Mouse (Mus musculus) liver, postnatal 0 days (tissue): ENCODE results near the gene Nhp2. TPM values are rescaled to one million over a fixed set of nuclear protein-coding genes. Genes with fewer than 3 reads are reported as not detected.
A peak's percentile ranks its signal among the peaks of the same experiment; 100 is the strongest.

Source experiments
- ATAC-seq: fragments of 200-750 bp; cut with Nextera tagmentation; 2 replicates; pipeline ENCODE4 v1.8.0; 2017; ENCODE audit warnings: mild to moderate bottlenecking, moderate library complexity
- DNase-seq: peaks from one replicate; pipeline ENCODE4 v3.0.0-alpha.2; 2016
- H3K27ac ChIP-seq: fragments of 300-500 bp; sonication (generic); 2 replicates; pipeline ENCODE4 v1.5.1; 2014; ENCODE audit warnings: antibody characterized with exemption, moderate library complexity, mild to moderate bottlenecking, low read depth
- H3K27me3 ChIP-seq: fragments of 300-500 bp; sonication (generic); 2 replicates; pipeline ENCODE4 v1.6.1; 2014; ENCODE audit warnings: low read length, control low read depth, mixed read lengths; ENCODE audit not compliant: insufficient read depth
- H3K36me3 ChIP-seq: fragments of 300-500 bp; sonication (generic); replicated peaks from 2 replicates; pipeline ENCODE4 v1.6.1; 2014; ENCODE audit warnings: mild to moderate bottlenecking, control low read depth, low read length, moderate library complexity, mixed read lengths; ENCODE audit not compliant: insufficient read depth
- H3K4me1 ChIP-seq: fragments of 300-500 bp; sonication (generic); 2 replicates; pipeline ENCODE4 v1.6.1; 2014; ENCODE audit warnings: antibody characterized with exemption, mild to moderate bottlenecking, control low read depth; ENCODE audit not compliant: insufficient read depth
- H3K4me2 ChIP-seq: fragments of 300-500 bp; sonication (generic); 2 replicates; pipeline ENCODE4 v1.6.1; 2014; ENCODE audit warnings: low read depth, mild to moderate bottlenecking, low read length, moderate library complexity, mixed read lengths
- H3K4me3 ChIP-seq: fragments of 300-500 bp; sonication (generic); 2 replicates; pipeline ENCODE4 v1.5.1; 2014; ENCODE audit warnings: low read depth, low read length
- H3K9ac ChIP-seq: fragments of 300-500 bp; sonication (generic); replicated peaks from 2 replicates; pipeline ENCODE4 v1.6.1; 2014; ENCODE audit warnings: mild to moderate bottlenecking, moderate library complexity
- H3K9me3 ChIP-seq: fragments of 300-500 bp; sonication (generic); 2 replicates; pipeline ENCODE4 v1.6.1; 2016; ENCODE audit warnings: mild to moderate bottlenecking, control low read depth, low read length, mixed read lengths
- CTCF ChIP-seq: sonication (generic); IDR thresholded peaks from 2 replicates; pipeline ENCODE4 v1.5.1; 2016; ENCODE audit warnings: antibody characterized with exemption, low read depth
- EP300 ChIP-seq: IDR thresholded peaks from 2 replicates; pipeline ENCODE4 v1.6.1; 2016; ENCODE audit warnings: antibody characterized with exemption, low read depth, mild to moderate bottlenecking
- WGBS: fragments of 180-500 bp; shearing (Covaris S2); extraction: QIAGEN DNeasy Blood & Tissue Kit; methylation state at CpG from one replicate; pipeline ENCODE4 v1.1.7; 2014; ENCODE audit not compliant: insufficient replicate concordance; 5-methylcytosine and 5-hydroxymethylcytosine counted together
- polyA plus RNA-seq: library from polyadenylated mRNA; unstranded; fragments of >200 nt; fragmentation: Nextera tagmentation; extraction: Ambion mirVana; gene quantifications from 2 replicates; pipeline ENCODE4 v1.2.1, GENCODE M21; 2015

Gene Nhp2
- polyA plus RNA-seq, 1 experiment from 2014 or later, result 76.2 TPM

DNA sequence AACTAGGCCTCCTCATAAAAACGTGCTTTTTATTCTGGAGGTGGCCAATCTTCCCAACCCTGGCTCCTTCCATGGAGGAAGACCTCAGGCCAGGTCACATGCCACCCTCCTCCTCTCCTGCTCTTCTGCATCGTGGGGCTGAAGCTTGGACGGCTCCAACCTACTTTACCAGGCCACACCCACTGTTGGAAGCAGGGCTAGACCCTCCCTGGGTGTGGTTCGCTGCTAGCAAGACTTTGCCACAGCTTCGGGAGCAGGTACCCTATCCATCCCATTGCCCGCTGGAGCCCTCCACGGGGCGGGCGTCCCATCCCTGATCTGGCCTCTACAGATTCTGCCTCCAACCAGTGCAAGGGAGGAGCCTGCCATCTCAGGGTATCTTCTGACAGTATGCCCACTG, 23.7 kb downstream of the Nhp2 start:
- WGBS, result 61% methylated on average over 9 of the region's 9 CpGs
- H3K9ac ChIP-seq, result no peak overlapping the region
- peak overlapping the region; percentile 78 for H3K27ac ChIP-seq
- no peak overlapping the region for H3K4me3 ChIP-seq
- ATAC-seq, result no peak
- H3K36me3 ChIP-seq, result peaks cover 4% of the 10 kb centered on the region; the same call in 1 of the 2 replicates
- H3K9me3 ChIP-seq, result no peaks in the 10 kb centered on the region
- peaks cover 5% of the 10 kb centered on the region; the same call in 1 of the 2 replicates for H3K4me1 ChIP-seq
- H3K4me2 ChIP-seq, result peak overlapping the region; percentile 43; the same call in 1 of the 2 replicates
- TF ChIP-seq CTCF (no peak), EP300 (no peak)
- no peaks in the 10 kb centered on the region for H3K27me3 ChIP-seq
- no peak for DNase-seq

DNA sequence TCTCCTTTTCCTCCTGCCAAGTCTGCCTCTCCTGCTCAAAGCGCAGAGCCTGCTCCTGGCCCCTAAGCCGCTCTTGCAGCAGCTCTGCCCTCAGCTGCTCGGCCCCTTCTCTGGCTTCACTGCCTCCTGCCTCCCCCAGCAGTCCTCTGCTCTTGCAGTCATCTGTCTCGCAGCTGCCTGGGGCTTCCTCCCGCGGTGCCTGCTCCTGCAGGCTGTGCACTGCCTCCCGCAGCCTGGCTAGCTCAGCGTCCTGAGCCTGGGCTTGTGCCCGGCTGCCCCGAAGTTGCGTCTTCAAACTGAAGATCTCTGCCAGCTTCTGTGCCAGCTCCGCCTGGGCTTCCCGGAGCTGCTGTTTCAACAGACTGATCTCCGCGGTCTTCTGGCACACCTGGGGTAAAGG, 24.2 kb downstream of the Nhp2 start:
- 49% methylated on average over 15 of the region's 15 CpGs for WGBS
- H3K9me3 ChIP-seq, result no peaks in the 10 kb centered on the region
- no peak overlapping the region for H3K4me3 ChIP-seq
- H3K27ac ChIP-seq, result peak overlapping the region; percentile 78
- H3K9ac ChIP-seq, result peak overlapping the region; percentile 18; the same call in 1 of the 2 replicates
- no peaks in the 10 kb centered on the region for H3K27me3 ChIP-seq
- peaks cover 4% of the 10 kb centered on the region; the same call in 1 of the 2 replicates for H3K36me3 ChIP-seq
- no peak for TF ChIP-seq CTCF
- no peak for TF ChIP-seq EP300
- H3K4me1 ChIP-seq, result peaks cover 5% of the 10 kb centered on the region; the same call in 1 of the 2 replicates
- ATAC-seq (peak; percentile 27), DNase-seq (no peak)
- H3K4me2 ChIP-seq, result peak overlapping the region; percentile 43; the same call in 1 of the 2 replicates

DNA sequence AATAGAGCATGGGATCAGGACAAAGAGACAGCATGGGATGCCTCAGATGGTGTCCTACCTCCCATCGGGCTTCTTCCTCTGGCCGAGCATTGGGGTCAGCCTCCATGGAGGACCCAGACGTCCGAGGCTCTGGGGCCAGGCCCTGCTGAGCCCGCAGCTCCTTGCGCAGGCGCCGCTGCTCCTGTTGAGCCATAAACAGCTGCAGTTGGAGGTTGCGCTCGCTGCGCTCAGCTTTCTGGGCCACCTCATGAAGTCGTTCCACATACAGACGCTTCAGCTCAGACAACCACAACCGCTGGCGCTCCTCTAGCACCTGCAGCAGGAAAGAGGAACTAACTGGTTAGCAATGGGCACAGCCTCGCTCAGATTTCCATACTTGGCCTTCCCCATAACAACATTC, 24.7 kb downstream of the Nhp2 start:
- TF ChIP-seq CTCF, result no peak
- no peak for TF ChIP-seq EP300
- Histone ChIP-seq H3K27ac (peak overlapping the region; percentile 78), H3K4me2 (peak overlapping the region; percentile 43; the same call in 1 of the 2 replicates), H3K9me3 (no peaks in the 10 kb centered on the region), H3K4me1 (peaks cover 9% of the 10 kb centered on the region), H3K9ac (0 out of 2 replicates have a peak overlapping the region, but pooled peaks have one; percentile 18), H3K4me3 (no peak overlapping the region), H3K27me3 (peaks cover 3% of the 10 kb centered on the region), H3K36me3 (peaks cover 4% of the 10 kb centered on the region; the same call in 1 of the 2 replicates)
- WGBS, result 36% methylated on average over 16 of the region's 16 CpGs
- DNase-seq (peak; percentile 66), ATAC-seq (peak; percentile 59)

DNA sequence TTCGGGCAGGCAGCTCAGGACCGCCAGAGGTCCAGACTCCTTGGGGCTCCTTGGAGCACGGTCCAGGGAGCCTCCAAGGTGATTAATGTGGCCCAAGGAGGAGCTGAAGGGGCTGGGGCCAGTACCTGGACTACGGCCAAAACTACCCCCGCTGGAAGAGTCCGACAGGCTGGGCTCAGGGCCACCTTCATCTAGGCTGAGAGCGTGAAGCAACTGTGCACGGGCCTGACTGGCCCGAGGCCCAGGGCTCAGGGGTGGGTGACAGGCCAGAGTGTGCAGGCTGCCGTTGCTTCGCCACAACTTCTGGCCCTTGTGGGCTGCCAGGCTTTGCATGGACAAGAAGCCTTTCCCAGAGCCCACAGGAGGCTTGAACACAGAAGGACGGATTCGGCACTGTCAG, 25.8 kb downstream of the Nhp2 start:
- no peaks in the 10 kb centered on the region for H3K9me3 ChIP-seq
- peaks cover 4% of the 10 kb centered on the region; the same call in 1 of the 2 replicates for H3K36me3 ChIP-seq
- peaks cover 11% of the 10 kb centered on the region for H3K27me3 ChIP-seq
- H3K4me2 ChIP-seq, result no peak overlapping the region
- peaks cover 20% of the 10 kb centered on the region for H3K4me1 ChIP-seq
- no peak overlapping the region for H3K4me3 ChIP-seq
- H3K27ac ChIP-seq, result peak overlapping the region; percentile 70
- WGBS, result 85% methylated on average over 13 of the region's 13 CpGs
- DNase-seq (no peak), ATAC-seq (no peak)
- TF ChIP-seq EP300 (no peak), CTCF (no peak)
- H3K9ac ChIP-seq, result no peak overlapping the region

DNA sequence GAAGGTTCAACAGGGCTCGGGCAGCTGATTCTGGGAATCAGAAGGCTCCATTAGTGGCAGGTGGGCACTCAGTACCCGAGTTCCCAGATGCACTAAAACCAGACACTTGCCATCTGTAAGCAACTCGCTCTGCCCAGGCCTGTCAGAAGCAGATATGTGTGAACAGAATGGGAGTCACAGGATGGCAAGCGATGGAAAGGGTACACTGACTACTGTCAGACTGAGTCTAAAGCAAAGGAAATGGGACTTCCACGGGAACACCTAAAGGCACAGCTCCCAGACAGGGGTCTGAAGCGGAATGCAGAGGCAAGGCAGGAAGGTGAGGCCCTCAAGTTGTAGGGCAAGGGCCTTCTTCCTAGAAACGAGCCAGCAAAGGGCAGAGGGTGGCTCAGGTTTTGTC, 26.7 kb downstream of the Nhp2 start:
- Histone ChIP-seq H3K36me3 (peaks cover 4% of the 10 kb centered on the region; the same call in 1 of the 2 replicates), H3K9ac (no peak overlapping the region), H3K4me2 (no peak overlapping the region), H3K27ac (peak overlapping the region; percentile 79; the same call in 1 of the 2 replicates), H3K4me1 (peaks cover 22% of the 10 kb centered on the region), H3K9me3 (no peaks in the 10 kb centered on the region), H3K27me3 (peaks cover 11% of the 10 kb centered on the region), H3K4me3 (no peak overlapping the region)
- 68% methylated on average over 7 of the region's 7 CpGs for WGBS
- DNase-seq (no peak), ATAC-seq (no peak)
- no peak for TF ChIP-seq EP300

DNA sequence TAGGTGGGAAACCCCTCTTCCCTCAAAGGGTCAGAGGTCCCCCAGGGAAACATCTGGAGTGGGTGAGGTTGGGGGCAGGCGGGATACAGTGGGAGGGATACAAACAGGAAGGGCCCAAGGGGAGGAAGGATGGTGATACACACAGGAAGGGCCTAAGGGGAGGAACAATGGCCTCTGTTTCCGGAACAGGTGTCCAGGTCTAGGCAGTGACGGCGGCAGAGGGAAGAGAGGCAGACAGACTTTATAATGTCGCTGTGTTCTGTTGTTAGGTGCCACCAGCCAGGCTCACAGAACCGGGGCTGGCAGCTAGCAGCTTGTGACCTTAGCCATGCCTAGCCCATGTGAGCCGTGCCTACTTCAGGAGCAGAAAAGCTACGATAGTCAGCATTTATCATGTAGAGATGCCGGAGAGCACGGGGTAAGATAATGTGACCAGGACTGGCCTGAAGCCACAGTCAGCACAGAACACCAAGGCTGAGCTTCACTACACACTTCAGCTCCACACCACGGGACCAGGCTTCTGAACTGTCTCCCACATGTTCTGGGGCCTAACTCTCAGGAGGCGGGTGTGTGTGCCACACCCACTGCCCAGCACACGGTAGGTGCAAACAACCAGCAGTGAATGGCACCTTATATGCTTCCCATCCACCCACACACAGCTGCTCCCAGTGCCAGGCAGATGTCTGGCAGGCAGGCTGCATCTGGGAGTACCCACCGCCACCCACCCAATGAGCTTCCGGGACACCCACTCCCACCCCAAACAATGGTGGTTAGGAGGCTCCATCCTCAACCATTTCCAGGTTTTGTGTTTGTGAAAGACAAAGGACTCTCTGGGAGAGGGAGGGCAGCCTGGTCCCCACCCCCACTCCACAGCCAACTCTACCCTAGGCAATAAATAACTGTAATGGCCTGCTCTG, 27.5 kb downstream of the Nhp2 start:
- no peak overlapping the region for H3K4me3 ChIP-seq
- H3K4me2 ChIP-seq, result peak overlapping the region; percentile 48
- H3K4me1 ChIP-seq, result peaks cover 22% of the 10 kb centered on the region
- H3K9ac ChIP-seq, result no peak overlapping the region; the same call in 1 of the 2 replicates
- H3K9me3 ChIP-seq, result no peaks in the 10 kb centered on the region
- no peak for TF ChIP-seq EP300
- TF ChIP-seq CTCF, result no peak
- H3K36me3 ChIP-seq, result peaks cover 4% of the 10 kb centered on the region; the same call in 1 of the 2 replicates
- H3K27ac ChIP-seq, result peak overlapping the region; percentile 79
- 44% methylated on average over 15 of the region's 15 CpGs for WGBS
- H3K27me3 ChIP-seq, result peaks cover 11% of the 10 kb centered on the region
- ATAC-seq, result peak; percentile 43
- peak; percentile 39 for DNase-seq
